Mouse (Mus musculus): ENCODE results near the gene Ube2i. TPM values are rescaled to one million over a fixed set of nuclear protein-coding genes. Genes with fewer than 3 reads are reported as not detected.
"Not testable (repeated sequence)": the region's sequence is repeated elsewhere in the genome, so short reads cannot be mapped to it uniquely, and the experiment has no call there.

Gene Ube2i
- polyA plus RNA-seq, 1 experiment from 2014 or later = 823 TPM

GRCm38 (mm10) chr17:25224586-25225222 is 49.7 kb downstream of the Ube2i start:
- Histone ChIP-seq H3K4me1 (peaks cover 11% of the 10 kb centered on the region; the same call in 1 of the 2 replicates), H3K27me3 (peaks cover 8% of the 10 kb centered on the region), H3K4me2 (replicated peaks) (no peak overlapping the region), H3K27ac (replicated peaks) (no peak overlapping the region), H3K9ac (replicated peaks) (no peak overlapping the region), H3K9me3 (no peaks in the 10 kb centered on the region), H3K36me3 (peaks cover 6% of the 10 kb centered on the region; the same call in 1 of the 2 replicates), H3K4me3 (no peak overlapping the region)
- ATAC-seq (ENCODE audit: low FRiP score, low read depth) = no peak
- 86% methylated on average over 7 of the region's 7 CpGs for WGBS

GRCm38 (mm10) chr17:25222951-25223601 is 51.3 kb downstream of the Ube2i start:
- Histone ChIP-seq H3K27me3 (peaks cover 8% of the 10 kb centered on the region), H3K27ac (replicated peaks) (no peak overlapping the region), H3K4me2 (replicated peaks) (peak overlapping the region; percentile 69), H3K4me1 (peaks cover 11% of the 10 kb centered on the region; the same call in 1 of the 2 replicates), H3K36me3 (peaks cover 13% of the 10 kb centered on the region), H3K9me3 (no peaks in the 10 kb centered on the region), H3K9ac (replicated peaks) (no peak overlapping the region), H3K4me3 (no peak overlapping the region)
- ATAC-seq (ENCODE audit: low FRiP score, low read depth) = no peak
- 30% methylated on average over 6 of the region's 6 CpGs for WGBS

GRCm38 (mm10) chr17:25222504-25222940 is 51.9 kb downstream of the Ube2i start:
- not testable (repeated sequence) for H3K27ac ChIP-seq (replicated peaks); H3K27me3 ChIP-seq; H3K9ac ChIP-seq (replicated peaks); H3K9me3 ChIP-seq
- peak overlapping the region; percentile 42; the same call in 1 of the 2 replicates for H3K4me3 ChIP-seq
- ATAC-seq (ENCODE audit: low FRiP score, low read depth) = peak; percentile 89
- WGBS = 12% methylated on average over 13 of the region's 28 CpGs
- H3K36me3 ChIP-seq = peaks cover 13% of the 10 kb centered on the region
- H3K4me2 ChIP-seq (replicated peaks) = peak overlapping the region; percentile 69
- peaks cover 11% of the 10 kb centered on the region; the same call in 1 of the 2 replicates for H3K4me1 ChIP-seq

- H3K4me3 ChIP-seq = peak overlapping the region; percentile 42
- WGBS = under 1% methylated on average over 23 of the region's 30 CpGs
Measured at GRCm38 (mm10) chr17:25221821-25222503, 52.5 kb downstream of the Ube2i start.

GRCm38 (mm10) chr17:25220746-25221145 is 53.7 kb downstream of the Ube2i start:
- H3K4me3 ChIP-seq = no peak overlapping the region
- 100% methylated on average over 1 of the region's 1 CpGs for WGBS

More at GRCm38 (mm10) chr17:25221821-25222503, 52.5 kb downstream of the Ube2i start:
- Histone ChIP-seq H3K4me2 (replicated peaks) (peak overlapping the region; percentile 69), H3K9me3 (no peaks in the 10 kb centered on the region), H3K36me3 (peaks cover 13% of the 10 kb centered on the region), H3K9ac (replicated peaks) (peak overlapping the region; percentile 32; the same call in 1 of the 2 replicates), H3K4me1 (peaks cover 11% of the 10 kb centered on the region; the same call in 1 of the 2 replicates), H3K27me3 (peaks cover 8% of the 10 kb centered on the region), H3K27ac (replicated peaks) (peak overlapping the region; percentile 52; the same call in 1 of the 2 replicates)
- ATAC-seq (ENCODE audit: low FRiP score, low read depth) = peak; percentile 83

GRCm38 (mm10) chr17:25219492-25220295 is 54.7 kb downstream of the Ube2i start:
- ATAC-seq (ENCODE audit: low FRiP score, low read depth) = no peak
- no peaks in the 10 kb centered on the region for H3K9me3 ChIP-seq
- 92% methylated on average over 15 of the region's 15 CpGs for WGBS
- H3K27me3 ChIP-seq = peaks cover 8% of the 10 kb centered on the region
- H3K27ac ChIP-seq (replicated peaks) = no peak overlapping the region
- H3K36me3 ChIP-seq = peaks cover 34% of the 10 kb centered on the region
- no peak overlapping the region for H3K4me2 ChIP-seq (replicated peaks)
- H3K4me3 ChIP-seq = no peak overlapping the region
- H3K9ac ChIP-seq (replicated peaks) = no peak overlapping the region
- H3K4me1 ChIP-seq = peaks cover 11% of the 10 kb centered on the region; the same call in 1 of the 2 replicates

More at GRCm38 (mm10) chr17:25220746-25221145, 53.7 kb downstream of the Ube2i start:
- Histone ChIP-seq H3K27ac (replicated peaks) (no peak overlapping the region), H3K4me1 (peaks cover 11% of the 10 kb centered on the region; the same call in 1 of the 2 replicates), H3K27me3 (peaks cover 8% of the 10 kb centered on the region), H3K36me3 (peaks cover 23% of the 10 kb centered on the region), H3K9me3 (no peaks in the 10 kb centered on the region), H3K4me2 (replicated peaks) (no peak overlapping the region), H3K9ac (replicated peaks) (no peak overlapping the region)
- ATAC-seq (ENCODE audit: low FRiP score, low read depth) = no peak

- ATAC-seq (ENCODE audit: low FRiP score, low read depth) = no peak
- 95% methylated on average over 9 of the region's 9 CpGs for WGBS
- H3K27me3 ChIP-seq = peaks cover 8% of the 10 kb centered on the region
- H3K4me2 ChIP-seq (replicated peaks) = no peak overlapping the region
- H3K27ac ChIP-seq (replicated peaks) = no peak overlapping the region
- no peaks in the 10 kb centered on the region for H3K9me3 ChIP-seq
- peaks cover 11% of the 10 kb centered on the region; the same call in 1 of the 2 replicates for H3K4me1 ChIP-seq
- H3K36me3 ChIP-seq = peaks cover 41% of the 10 kb centered on the region
- no peak overlapping the region for H3K4me3 ChIP-seq
- H3K9ac ChIP-seq (replicated peaks) = no peak overlapping the region
Measured at GRCm38 (mm10) chr17:25218967-25219366, 55.5 kb downstream of the Ube2i start.

GRCm38 (mm10) chr17:25215431-25215830 is 59.0 kb downstream of the Ube2i start:
- WGBS = 79% methylated on average over 3 of the region's 3 CpGs
- H3K36me3 ChIP-seq = peaks cover 68% of the 10 kb centered on the region
- ATAC-seq (ENCODE audit: low FRiP score, low read depth) = no peak

More at GRCm38 (mm10) chr17:25215431-25215830, 59.0 kb downstream of the Ube2i start:
- Histone ChIP-seq H3K4me2 (replicated peaks) (no peak overlapping the region), H3K4me3 (no peak overlapping the region), H3K27me3 (no peaks in the 10 kb centered on the region), H3K4me1 (no peaks in the 10 kb centered on the region), H3K9me3 (no peaks in the 10 kb centered on the region), H3K27ac (replicated peaks) (no peak overlapping the region), H3K9ac (replicated peaks) (no peak overlapping the region)

Small RNA genes lying within 50 kb of the gene (microRNA-seq; reads per million reads assigned to microRNA genes)
- gene Mir3547 = 1.9 reads per million

Other genes with a start within 250 kb of the Ube2i start
- 10.1 and 10.4 TPM in 2 replicates for gene Tmem204, start 191.0 kb downstream of the Ube2i start, polyA plus RNA-seq (2016; fragmentation: Nextera tagmentation; extraction: Ambion mirVana)
- 45.5 and 46.3 TPM in 2 replicates for gene Telo2, start 158.7 kb downstream of the Ube2i start, polyA plus RNA-seq (2016; fragmentation: Nextera tagmentation; extraction: Ambion mirVana)
- not detected in 2 replicates for gene Ptx4, start 153.9 kb downstream of the Ube2i start, polyA plus RNA-seq (2016; fragmentation: Nextera tagmentation; extraction: Ambion mirVana)
- gene Clcn7, start 141.2 kb downstream of the Ube2i start, polyA plus RNA-seq (2016; fragmentation: Nextera tagmentation; extraction: Ambion mirVana) = 26.8 and 28.7 TPM in 2 replicates
- gene Ccdc154, start 112.2 kb downstream of the Ube2i start, polyA plus RNA-seq (2016; fragmentation: Nextera tagmentation; extraction: Ambion mirVana) = not detected in 2 replicates
- not detected in 2 replicates for gene Gm38655, start 99.2 kb downstream of the Ube2i start, polyA plus RNA-seq (2016; fragmentation: Nextera tagmentation; extraction: Ambion mirVana)
- gene BC003965, start 90.1 kb downstream of the Ube2i start, polyA plus RNA-seq (2016; fragmentation: Nextera tagmentation; extraction: Ambion mirVana) = 33.4 and 33.6 TPM in 2 replicates
- 10.0 and 10.9 TPM in 2 replicates for gene Unkl, start 86.2 kb downstream of the Ube2i start, polyA plus RNA-seq (2016; fragmentation: Nextera tagmentation; extraction: Ambion mirVana)
- gene Gnptg, start 34.5 kb downstream of the Ube2i start, polyA plus RNA-seq (2016; fragmentation: Nextera tagmentation; extraction: Ambion mirVana) = 66.8 and 68.4 TPM in 2 replicates
- 67.2 and 67.7 TPM in 2 replicates for gene Tsr3, start 34.5 kb downstream of the Ube2i start, polyA plus RNA-seq (2016; fragmentation: Nextera tagmentation; extraction: Ambion mirVana)
- gene Baiap3, start 18.3 kb downstream of the Ube2i start, polyA plus RNA-seq (2016; fragmentation: Nextera tagmentation; extraction: Ambion mirVana) = 4.2 and 4.6 TPM in 2 replicates
- not detected in 2 replicates for gene Prss34, start 23.8 kb upstream of the Ube2i start, polyA plus RNA-seq (2016; fragmentation: Nextera tagmentation; extraction: Ambion mirVana)
- gene Prss28, start 34.0 kb upstream of the Ube2i start, polyA plus RNA-seq (2016; fragmentation: Nextera tagmentation; extraction: Ambion mirVana) = not detected in 2 replicates
- gene Prss29, start 44.0 kb upstream of the Ube2i start, polyA plus RNA-seq (2016; fragmentation: Nextera tagmentation; extraction: Ambion mirVana) = not detected in 2 replicates
- not detected in 2 replicates for gene Tpsab1, start 70.9 kb upstream of the Ube2i start, polyA plus RNA-seq (2016; fragmentation: Nextera tagmentation; extraction: Ambion mirVana)
- not detected in 2 replicates for gene Tpsb2, start 91.7 kb upstream of the Ube2i start, polyA plus RNA-seq (2016; fragmentation: Nextera tagmentation; extraction: Ambion mirVana)
- gene Tpsg1, start 94.7 kb upstream of the Ube2i start, polyA plus RNA-seq (2016; fragmentation: Nextera tagmentation; extraction: Ambion mirVana) = 0.22 and 0.92 TPM in 2 replicates
- 9.7 and 10.4 TPM in 2 replicates for gene Cacna1h, start 159.2 kb upstream of the Ube2i start, polyA plus RNA-seq (2016; fragmentation: Nextera tagmentation; extraction: Ambion mirVana)
- 0.14 and 0.22 TPM in 2 replicates for gene Tekt4, start 180.0 kb upstream of the Ube2i start, polyA plus RNA-seq (2016; fragmentation: Nextera tagmentation; extraction: Ambion mirVana)
- 0.11 TPM in 1 of 2 replicates, not detected in the other for gene Sstr5, start 222.7 kb upstream of the Ube2i start, polyA plus RNA-seq (2016; fragmentation: Nextera tagmentation; extraction: Ambion mirVana)